Mouse (Mus musculus) hindbrain, embryonic 14.5 days (tissue): ENCODE measurements around the gene Akt1. TPM values are rescaled to one million over a fixed set of nuclear protein-coding genes. Genes with fewer than 3 reads are reported as not detected.

Source experiments
- ATAC-seq: fragments of 200-750 bp; cut with Nextera tagmentation; 2 replicates; pipeline ENCODE4 v1.8.0; 2017; ENCODE audit warnings: moderate number of reproducible peaks, mild to moderate bottlenecking, moderate TSS enrichment, moderate library complexity; ENCODE audit not compliant: low FRiP score
- DNase-seq: peaks from one replicate; pipeline ENCODE4 v3.0.0-alpha.2; 2015; ENCODE audit warnings: low spot score
- H3K27ac ChIP-seq: fragments of 300-500 bp; sonication (generic); 2 replicates; pipeline ENCODE4 v1.5.1; 2014; ENCODE audit warnings: mild to moderate bottlenecking, moderate library complexity
- H3K27me3 ChIP-seq: fragments of 300-500 bp; sonication (generic); 2 replicates; pipeline ENCODE4 v1.6.1; 2014; ENCODE audit warnings: mild to moderate bottlenecking, low read length, mixed read lengths; ENCODE audit not compliant: control insufficient read depth, insufficient read depth
- H3K36me3 ChIP-seq: fragments of 300-500 bp; sonication (generic); replicated peaks from 2 replicates; pipeline ENCODE4 v1.6.1; 2014; ENCODE audit not compliant: control insufficient read depth, insufficient read depth
- H3K4me1 ChIP-seq: fragments of 300-500 bp; sonication (generic); replicated peaks from 2 replicates; pipeline ENCODE4 v1.6.1; 2014; ENCODE audit warnings: antibody characterized with exemption, low read length, mixed read lengths; ENCODE audit not compliant: control insufficient read depth, insufficient read depth
- H3K4me2 ChIP-seq: fragments of 300-500 bp; sonication (generic); replicated peaks from 2 replicates; pipeline ENCODE4 v1.6.1; 2014; ENCODE audit warnings: mild to moderate bottlenecking, moderate library complexity
- H3K4me3 ChIP-seq: fragments of 300-500 bp; sonication (generic); replicated peaks from 2 replicates; pipeline ENCODE4 v1.5.1; 2014; ENCODE audit warnings: mild to moderate bottlenecking, low read length
- H3K9ac ChIP-seq: fragments of 300-500 bp; sonication (generic); 2 replicates; pipeline ENCODE4 v1.6.1; 2014
- H3K9me3 ChIP-seq: fragments of 300-500 bp; sonication (generic); 2 replicates; pipeline ENCODE4 v1.6.1; 2016; ENCODE audit warnings: low read length; ENCODE audit not compliant: control insufficient read depth
- WGBS: fragments of 180-500 bp; shearing (Covaris S2); extraction: QIAGEN DNeasy Blood & Tissue Kit; methylation state at CpG from one replicate; pipeline ENCODE4 v1.1.7; 2014; 5-methylcytosine and 5-hydroxymethylcytosine counted together
- polyA plus RNA-seq: library from polyadenylated mRNA; unstranded; fragments of >200 nt; fragmentation: Nextera tagmentation; extraction: Ambion mirVana; gene quantifications from 2 replicates; pipeline ENCODE4 v1.2.1, GENCODE M21; 2014

The Akt1 gene
- polyA plus RNA-seq, 1 experiment from 2014 or later, result 69.2 TPM

DNA sequence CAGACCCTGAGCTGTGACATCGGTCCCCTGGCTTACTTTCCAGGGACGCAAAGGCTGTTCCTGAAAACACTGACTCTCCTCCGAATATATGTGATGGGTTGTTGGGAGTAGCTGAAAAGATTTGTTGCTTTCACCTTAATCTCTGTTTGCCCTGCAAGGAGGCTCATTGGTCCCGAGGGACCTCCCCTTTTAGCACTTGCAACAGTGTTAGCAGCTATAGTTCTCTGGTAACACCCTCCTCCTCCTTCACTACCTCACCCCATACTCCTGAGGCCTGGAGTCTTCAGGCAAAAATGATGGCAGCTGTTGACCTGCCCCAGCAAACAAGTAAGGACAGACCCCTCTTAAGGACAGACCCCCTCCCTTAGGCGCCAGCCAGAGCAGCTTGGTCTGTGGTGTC lies 44.3 kb upstream of the Akt1 start:
- H3K4me3 ChIP-seq, result no peak overlapping the region
- no peak overlapping the region for H3K4me2 ChIP-seq
- H3K9ac ChIP-seq, result no peak overlapping the region
- H3K27me3 ChIP-seq, result peaks cover 11% of the 10 kb centered on the region
- ATAC-seq, result no peak
- no peak overlapping the region for H3K27ac ChIP-seq
- no peak for DNase-seq
- no peaks in the 10 kb centered on the region for H3K36me3 ChIP-seq
- H3K9me3 ChIP-seq, result no peaks in the 10 kb centered on the region
- WGBS, result 78% methylated on average over 5 of the region's 5 CpGs
- peaks cover 25% of the 10 kb centered on the region for H3K4me1 ChIP-seq

DNA sequence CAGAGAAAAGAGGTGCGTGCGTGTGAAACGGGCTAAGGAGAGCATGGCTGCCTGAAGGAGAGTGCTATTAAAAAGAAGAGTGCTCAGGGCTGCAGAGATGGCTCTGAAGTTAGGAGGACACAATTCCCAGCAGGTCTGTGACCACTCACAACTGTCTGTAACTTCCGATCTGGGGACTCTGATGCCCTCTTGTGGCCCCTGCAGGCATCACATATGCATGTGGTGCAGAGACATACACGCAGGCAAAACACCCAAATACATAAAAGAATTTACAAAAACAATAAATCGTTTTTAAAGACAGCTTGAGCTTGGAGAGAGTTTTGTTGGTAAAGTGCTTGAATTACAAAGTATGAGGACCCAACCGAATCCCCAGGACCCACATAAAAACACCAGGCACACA lies 42.5 kb upstream of the Akt1 start:
- H3K36me3 ChIP-seq, result no peaks in the 10 kb centered on the region
- peaks cover 11% of the 10 kb centered on the region for H3K27me3 ChIP-seq
- WGBS, result 34% methylated on average over 7 of the region's 7 CpGs
- H3K9ac ChIP-seq, result no peak overlapping the region
- DNase-seq, result peak; percentile 58
- H3K9me3 ChIP-seq, result no peaks in the 10 kb centered on the region
- ATAC-seq, result no peak
- H3K4me1 ChIP-seq, result peaks cover 13% of the 10 kb centered on the region; the same call in 1 of the 2 replicates
- H3K27ac ChIP-seq, result no peak overlapping the region
- H3K4me3 ChIP-seq, result no peak overlapping the region
- no peak overlapping the region for H3K4me2 ChIP-seq

DNA sequence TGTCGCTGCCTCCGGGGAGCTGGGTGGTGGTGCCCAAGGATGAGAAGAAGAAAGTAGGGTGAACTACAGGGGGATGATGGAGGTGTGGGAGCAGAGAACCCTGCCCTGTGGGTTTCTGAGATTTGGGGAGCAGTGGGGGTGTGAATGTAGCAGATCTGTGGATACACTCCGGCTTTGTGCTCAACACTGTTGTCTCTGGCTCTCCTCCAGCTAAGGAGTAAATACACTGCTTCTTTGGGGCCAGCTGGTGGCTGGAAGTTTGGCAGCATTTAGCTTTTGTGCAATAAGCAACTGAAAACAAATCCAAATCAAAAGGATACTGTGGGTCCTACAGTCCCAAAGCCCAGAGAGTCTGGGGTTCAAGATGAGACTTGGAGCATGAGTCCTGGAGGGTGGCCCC lies 39.3 kb upstream of the Akt1 start:
- DNase-seq, result peak; percentile 59
- ATAC-seq, result peak; percentile 41; the same call in 1 of the 2 replicates
- Histone ChIP-seq H3K27me3 (0 out of 2 replicates have a peak, but pooled peaks cover 3% of the 10 kb centered on the region), H3K27ac (no peak overlapping the region), H3K4me2 (no peak overlapping the region), H3K9ac (no peak overlapping the region), H3K4me3 (no peak overlapping the region), H3K4me1 (no peaks in the 10 kb centered on the region; the same call in 1 of the 2 replicates), H3K9me3 (no peaks in the 10 kb centered on the region), H3K36me3 (no peaks in the 10 kb centered on the region)
- 71% methylated on average over 3 of the region's 3 CpGs for WGBS

DNA sequence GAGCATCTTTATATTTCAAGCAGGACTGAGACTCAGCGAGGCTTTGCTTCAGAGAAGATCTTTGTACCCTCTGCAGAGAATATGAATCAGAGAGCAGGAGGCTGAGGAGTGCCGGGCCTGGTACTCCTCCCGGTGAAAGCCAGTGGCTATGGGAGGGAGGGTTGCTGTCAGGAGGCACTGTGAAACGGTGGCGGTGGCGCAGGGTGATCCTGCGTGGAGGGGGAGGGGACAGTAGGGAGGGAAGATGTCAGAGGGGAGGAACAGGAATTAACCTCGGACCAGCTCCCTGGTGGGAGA lies 32.8 kb upstream of the Akt1 start:
- DNase-seq, result no peak
- Histone ChIP-seq H3K4me3 (no peak overlapping the region), H3K4me1 (no peaks in the 10 kb centered on the region), H3K27me3 (peaks cover 11% of the 10 kb centered on the region; the same call in 1 of the 2 replicates), H3K9ac (peak overlapping the region; percentile 44; the same call in 1 of the 2 replicates), H3K4me2 (peak overlapping the region; percentile 26), H3K27ac (no peak overlapping the region), H3K36me3 (no peaks in the 10 kb centered on the region), H3K9me3 (no peaks in the 10 kb centered on the region)
- ATAC-seq, result peak; percentile 25; the same call in 1 of the 2 replicates
- 23% methylated on average over 8 of the region's 8 CpGs for WGBS

DNA sequence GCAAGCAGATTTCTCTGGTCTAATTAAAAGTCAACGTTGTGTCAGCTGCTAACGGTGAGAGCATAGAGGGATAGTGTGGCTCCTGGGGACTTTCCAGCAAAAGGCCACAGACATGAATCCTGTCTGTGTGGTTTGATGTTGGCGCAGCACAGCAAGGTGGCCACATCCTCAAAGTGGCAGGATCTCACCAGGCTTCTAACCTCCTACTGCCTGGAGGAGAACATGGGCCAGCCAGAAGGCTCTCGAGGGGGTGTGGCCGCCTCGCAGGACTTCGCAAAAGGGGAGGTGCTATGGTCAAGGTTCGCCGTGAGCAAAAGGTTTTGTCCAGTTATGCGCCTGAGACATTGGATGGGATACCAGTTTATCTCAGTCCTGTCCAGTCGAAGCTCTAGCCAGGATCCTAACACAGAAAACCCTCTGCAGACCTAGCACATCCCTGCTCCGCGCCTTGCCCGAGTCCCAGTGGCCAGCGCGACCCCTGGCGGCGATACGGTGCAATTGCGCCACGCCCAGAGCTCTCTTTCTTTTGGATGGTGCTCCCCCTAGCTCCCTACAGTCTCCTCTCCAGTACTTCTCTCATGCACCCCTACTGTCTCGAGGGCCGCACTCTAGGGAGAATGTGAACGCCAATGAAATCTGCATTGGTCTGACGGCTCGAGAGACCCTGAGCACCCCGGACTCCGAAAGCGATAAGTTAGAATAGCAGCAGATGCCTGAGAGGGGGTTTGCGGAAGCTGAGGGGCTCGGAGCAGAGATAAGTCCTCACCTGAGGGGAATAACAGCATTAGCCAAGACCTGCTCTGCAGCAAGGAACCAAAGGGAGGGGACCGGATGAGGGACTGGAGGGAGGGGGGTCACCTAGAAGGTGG lies 32.3 kb upstream of the Akt1 start:
- Histone ChIP-seq H3K4me1 (no peaks in the 10 kb centered on the region), H3K9me3 (no peaks in the 10 kb centered on the region), H3K36me3 (no peaks in the 10 kb centered on the region), H3K4me2 (peak overlapping the region; percentile 26), H3K27me3 (peaks cover 14% of the 10 kb centered on the region; the same call in 1 of the 2 replicates), H3K9ac (peak overlapping the region; percentile 44; the same call in 1 of the 2 replicates), H3K4me3 (no peak overlapping the region), H3K27ac (no peak overlapping the region)
- DNase-seq (peak; percentile 81), ATAC-seq (peak; percentile 78)
- 13% methylated on average over 32 of the region's 32 CpGs for WGBS

DNA sequence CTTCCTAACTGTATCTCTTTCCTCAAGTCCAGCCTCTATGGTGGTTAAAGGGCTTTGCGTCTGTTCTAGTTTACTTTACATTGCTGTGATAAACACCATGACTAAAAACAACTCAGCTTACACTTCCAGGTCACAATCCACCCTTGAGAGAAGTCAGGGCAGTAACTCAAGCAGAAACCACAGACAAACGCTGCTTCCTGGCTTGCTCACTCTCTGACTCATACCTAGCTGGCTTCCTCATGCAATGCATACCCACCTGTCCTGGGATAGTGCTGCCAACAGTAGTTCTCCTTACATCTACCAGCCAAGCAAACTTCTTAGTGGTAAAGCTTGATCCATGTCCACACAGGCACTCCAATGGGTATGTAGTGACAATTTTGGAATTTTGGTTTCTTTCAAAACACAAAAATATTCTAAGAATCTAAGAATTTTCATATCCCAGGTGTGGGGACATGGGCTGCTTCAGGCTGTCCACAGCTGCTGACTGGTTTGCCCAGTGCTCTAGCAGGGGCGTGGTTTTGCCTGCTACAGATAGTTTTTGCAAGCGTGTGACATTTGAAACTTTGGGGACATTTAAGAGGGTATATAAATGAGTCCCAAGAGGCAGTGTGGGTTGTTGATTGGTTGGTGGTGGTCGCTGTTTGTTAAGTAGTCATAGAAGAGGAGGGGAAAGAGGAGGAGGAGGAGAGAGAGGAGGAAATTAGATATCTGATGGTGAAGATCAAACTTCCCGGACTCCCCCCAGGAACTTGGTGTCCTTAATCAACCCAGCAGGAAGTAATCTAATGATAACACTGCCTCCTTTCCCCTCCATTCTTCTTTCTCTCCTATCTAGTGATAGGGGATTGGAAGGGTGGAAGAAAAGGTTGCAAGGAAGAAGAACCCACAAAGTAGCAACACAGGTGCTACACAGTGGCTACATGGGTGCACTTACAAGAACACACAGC lies 28.0 kb upstream of the Akt1 start:
- ATAC-seq (no peak), DNase-seq (no peak)
- no peaks in the 10 kb centered on the region for H3K36me3 ChIP-seq
- H3K27ac ChIP-seq, result no peak overlapping the region
- 84% methylated on average over 6 of the region's 6 CpGs for WGBS
- H3K9ac ChIP-seq, result no peak overlapping the region
- no peak overlapping the region for H3K4me3 ChIP-seq
- peaks cover 7% of the 10 kb centered on the region; the same call in 1 of the 2 replicates for H3K27me3 ChIP-seq
- H3K4me1 ChIP-seq, result 0 out of 2 replicates have a peak, but pooled peaks cover 5% of the 10 kb centered on the region
- H3K4me2 ChIP-seq, result no peak overlapping the region
- no peaks in the 10 kb centered on the region for H3K9me3 ChIP-seq

DNA sequence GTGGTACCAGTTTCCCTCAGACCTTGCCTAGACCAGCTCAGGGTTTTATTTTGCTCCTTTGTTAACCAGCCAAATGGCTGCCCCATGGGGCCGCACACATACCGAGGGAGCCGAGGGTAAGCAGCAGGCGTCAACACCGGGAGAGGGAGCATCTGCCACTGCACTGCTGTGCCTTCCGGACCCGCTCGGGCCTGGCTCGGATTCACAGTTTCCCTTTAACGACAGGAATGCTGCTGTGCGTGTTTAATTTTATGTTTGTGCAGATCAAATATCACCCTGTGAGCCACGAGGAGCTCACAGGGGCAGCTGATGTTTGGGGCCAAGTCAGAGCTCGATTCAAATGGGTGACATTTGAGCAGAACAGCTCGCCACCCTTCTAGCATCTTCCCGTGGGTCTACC lies 25.8 kb upstream of the Akt1 start:
- Histone ChIP-seq H3K27me3 (0 out of 2 replicates have a peak, but pooled peaks cover 4% of the 10 kb centered on the region), H3K4me2 (no peak overlapping the region), H3K4me1 (0 out of 2 replicates have a peak, but pooled peaks cover 5% of the 10 kb centered on the region), H3K9ac (peak overlapping the region; percentile 7; the same call in 1 of the 2 replicates), H3K27ac (no peak overlapping the region), H3K36me3 (no peaks in the 10 kb centered on the region), H3K9me3 (no peaks in the 10 kb centered on the region), H3K4me3 (no peak overlapping the region)
- 13% methylated on average over 15 of the region's 15 CpGs for WGBS
- DNase-seq, result no peak
- ATAC-seq, result no peak

DNA sequence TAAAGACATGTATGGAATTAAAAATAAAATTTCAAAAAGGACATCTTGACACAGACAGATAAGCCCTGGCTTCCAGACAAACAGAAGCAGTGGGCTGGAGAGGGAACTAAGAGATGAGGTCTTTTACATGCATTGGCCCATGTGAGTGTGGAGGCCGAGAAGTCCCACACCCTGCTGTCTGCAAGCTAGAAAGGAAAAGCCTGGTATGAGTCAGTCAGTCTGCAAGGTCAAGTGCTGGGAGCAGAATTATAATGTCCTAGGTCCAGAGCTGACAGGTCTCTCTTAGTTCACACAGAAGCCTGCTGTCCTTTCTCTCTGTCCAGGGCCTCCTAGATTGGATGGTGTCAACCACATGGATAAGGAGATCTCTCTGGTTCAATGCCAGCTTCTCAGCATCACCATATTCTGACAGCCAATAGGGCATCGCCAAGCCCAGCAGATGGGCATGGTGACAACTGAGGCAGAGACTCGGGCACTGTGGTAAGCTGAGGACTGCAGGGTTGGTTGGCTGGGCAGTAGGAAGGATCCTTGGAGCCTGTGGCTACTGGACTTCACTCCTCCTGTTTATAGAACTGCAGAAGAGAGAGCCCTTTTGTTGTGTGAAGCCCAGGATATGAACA lies 22.2 kb upstream of the Akt1 start:
- ATAC-seq (no peak), DNase-seq (no peak)
- H3K27ac ChIP-seq, result no peak overlapping the region
- H3K27me3 ChIP-seq, result 0 out of 2 replicates have a peak, but pooled peaks cover 1% of the 10 kb centered on the region
- no peak overlapping the region for H3K4me3 ChIP-seq
- H3K9me3 ChIP-seq, result no peaks in the 10 kb centered on the region
- no peaks in the 10 kb centered on the region for H3K36me3 ChIP-seq
- H3K9ac ChIP-seq, result no peak overlapping the region
- WGBS, result 83% methylated on average over 3 of the region's 3 CpGs
- H3K4me2 ChIP-seq, result no peak overlapping the region
- peaks cover 17% of the 10 kb centered on the region for H3K4me1 ChIP-seq
